Mouse (Mus musculus) heart, adult 2 months (tissue): ENCODE results near the gene Exoc4.

Experiments
- CTCF ChIP-seq: fragments of 200-600 bp; IDR thresholded peaks from 2 replicates; pipeline ENCODE4 v1.8.1; 2022; ENCODE audit warnings: antibody characterized with exemption, mild to moderate bottlenecking, moderate library complexity
- POLR2A ChIP-seq: fragments of 200-500 bp; IDR thresholded peaks from 2 replicates; pipeline ENCODE4 v1.6.1; 2011; ENCODE audit warnings: mild to moderate bottlenecking, low read depth, low read length, control low read depth; ENCODE audit not compliant: insufficient read depth

DNA sequence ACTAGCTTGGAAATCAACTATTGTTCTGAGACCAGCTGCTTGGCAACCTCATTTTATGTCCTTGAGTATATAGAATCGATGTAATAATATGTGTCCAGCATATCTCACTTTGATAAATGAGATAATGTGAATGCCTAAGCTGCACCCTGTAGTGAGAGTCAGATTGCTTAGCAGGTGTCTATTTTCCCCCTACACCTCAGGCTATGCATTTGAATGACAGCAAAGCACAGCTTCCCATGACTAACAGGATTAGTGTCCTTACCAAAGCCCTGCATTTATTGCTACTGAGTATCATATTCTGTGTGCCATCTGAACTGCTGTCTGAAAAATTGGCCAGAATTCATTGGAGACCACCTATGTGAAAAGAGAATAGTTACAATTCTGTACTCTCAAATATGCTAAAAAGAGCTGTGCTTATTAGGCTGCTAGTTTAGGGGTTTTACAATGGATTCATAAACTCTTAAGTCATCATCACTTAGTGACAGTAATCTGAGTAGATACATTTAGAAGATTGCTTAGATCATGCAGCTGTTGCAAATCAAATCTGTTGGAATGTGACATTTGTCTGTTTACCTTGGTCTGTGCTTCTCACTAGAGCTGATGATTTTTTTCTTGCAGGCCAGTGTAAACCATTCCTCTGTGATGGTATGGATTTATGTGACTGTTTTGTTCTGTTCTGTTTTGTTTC is 98.3 kb downstream of the Exoc4 start:
- TF ChIP-seq CTCF (no peak), POLR2A (no peak)
